Mouse (Mus musculus): ENCODE measurements around the gene Tsc1. TPM values are rescaled to one million over a fixed set of nuclear protein-coding genes. Genes with fewer than 3 reads are reported as not detected.
A peak's percentile ranks its signal among the peaks of the same experiment; 100 is the strongest.

Gene Tsc1
- total RNA-seq, 1 experiment: 14.9 TPM

GRCm38 (mm10) chr2:28621111-28621510 is 19.9 kb upstream of the Tsc1 start:
- TF ChIP-seq ZNF384 (IDR thresholded peaks at IDR 0.05; ENCODE audit: low read depth, low read length) (no peak), HCFC1 (IDR thresholded peaks at IDR 0.05; ENCODE audit: borderline replicate concordance, insufficient read depth, low read length) (no peak), MAFK (IDR thresholded peaks at IDR 0.05; ENCODE audit: insufficient read depth, low read depth, low read length) (no peak), CHD2 (IDR thresholded peaks at IDR 0.05; ENCODE audit: low read depth, low read length) (no peak), ZC3H11A (IDR thresholded peaks at IDR 0.05; ENCODE audit: borderline replicate concordance, low read depth, low read length) (no peak)
- peaks cover 0 to 4% of the 10 kb centered on the region in 2 experiments; a peak in 2 of 4 replicates for H3K4me1 ChIP-seq (ENCODE audit: control insufficient read depth in 2 of 2, insufficient read depth in 2 of 2, low read length in 2 of 2, poor library complexity in 1 of 2)
- in situ Hi-C loops (cut with MboI; ENCODE audit: low sequenced_read_pairs in 2 of 2, unreplicated experiment in 2 of 2): no loop called here
- H3K9ac ChIP-seq (ENCODE audit: insufficient read depth, low read depth, low read length, poor library complexity, severe bottlenecking): no peak overlapping the region
- H3K4me3 ChIP-seq (ENCODE audit: insufficient read depth in 1 of 2, low read depth in 1 of 2, low read length in 2 of 2, poor library complexity in 1 of 2, severe bottlenecking in 1 of 2): no peak overlapping the region
- no peaks in the 10 kb centered on the region for H3K36me3 ChIP-seq (ENCODE audit: control insufficient read depth, insufficient read depth, low read length, poor library complexity, severe bottlenecking)
- no peak overlapping the region for H3K27ac ChIP-seq (ENCODE audit: insufficient read depth, low read depth, low read length, poor library complexity, severe bottlenecking)
- no peaks in the 10 kb centered on the region for H3K9me3 ChIP-seq (ENCODE audit: control insufficient read depth, insufficient read depth, low read depth, low read length)
- DNase-seq (ENCODE audit: low read depth, low spot score): no peak

GRCm38 (mm10) chr2:28621664-28622171 is 19.3 kb upstream of the Tsc1 start, which contains the start of gene Gfi1b:
Gene Gfi1b (minus strand): TSS chr2:28621982.
- in situ Hi-C loops (cut with MboI; ENCODE audit: low sequenced_read_pairs in 2 of 2, unreplicated experiment in 2 of 2): no loop called here
- Histone ChIP-seq H3K27ac (ENCODE audit: insufficient read depth, low read depth, low read length, poor library complexity, severe bottlenecking) (no peak within 1 kb of the TSS), H3K36me3 (ENCODE audit: control insufficient read depth, insufficient read depth, low read length, poor library complexity, severe bottlenecking) (no peaks in the 10 kb centered on the region), H3K9ac (ENCODE audit: insufficient read depth, low read depth, low read length, poor library complexity, severe bottlenecking) (no peak within 1 kb of the TSS), H3K4me1 (ENCODE audit: control insufficient read depth in 2 of 2, insufficient read depth in 2 of 2, low read length in 2 of 2, poor library complexity in 1 of 2) (peaks cover 0 to under 1% of the 10 kb centered on the region in 2 experiments; a peak in 2 of 4 replicates), H3K4me3 (ENCODE audit: insufficient read depth in 1 of 2, low read depth in 1 of 2, low read length in 2 of 2, poor library complexity in 1 of 2, severe bottlenecking in 1 of 2) (no peak within 1 kb of the TSS), H3K9me3 (ENCODE audit: control insufficient read depth, insufficient read depth, low read depth, low read length) (no peaks in the 10 kb centered on the region)
- TF ChIP-seq CHD2 (IDR thresholded peaks at IDR 0.05; ENCODE audit: low read depth, low read length) (no peak), MAFK (IDR thresholded peaks at IDR 0.05; ENCODE audit: insufficient read depth, low read depth, low read length) (no peak), ZNF384 (IDR thresholded peaks at IDR 0.05; ENCODE audit: low read depth, low read length) (no peak), ZC3H11A (IDR thresholded peaks at IDR 0.05; ENCODE audit: borderline replicate concordance, low read depth, low read length) (no peak), HCFC1 (IDR thresholded peaks at IDR 0.05; ENCODE audit: borderline replicate concordance, insufficient read depth, low read length) (no peak)
- no peak for DNase-seq (ENCODE audit: low read depth, low spot score)

- no peak for DNase-seq (ENCODE audit: low read depth, low spot score)
- no peak overlapping the region for H3K27ac ChIP-seq (ENCODE audit: insufficient read depth, low read depth, low read length, poor library complexity, severe bottlenecking)
- in situ Hi-C loops (cut with MboI; ENCODE audit: low sequenced_read_pairs in 2 of 2, unreplicated experiment in 2 of 2): no loop called here
- TF ChIP-seq MAFK (IDR thresholded peaks at IDR 0.05; ENCODE audit: insufficient read depth, low read depth, low read length) (no peak), ZNF384 (IDR thresholded peaks at IDR 0.05; ENCODE audit: low read depth, low read length) (no peak)
- H3K9me3 ChIP-seq (ENCODE audit: control insufficient read depth, insufficient read depth, low read depth, low read length): no peaks in the 10 kb centered on the region
- no peak overlapping the region for H3K4me3 ChIP-seq (ENCODE audit: insufficient read depth in 1 of 2, low read depth in 1 of 2, low read length in 2 of 2, poor library complexity in 1 of 2, severe bottlenecking in 1 of 2)
- H3K9ac ChIP-seq (ENCODE audit: insufficient read depth, low read depth, low read length, poor library complexity, severe bottlenecking): no peak overlapping the region
- H3K4me1 ChIP-seq (ENCODE audit: control insufficient read depth in 2 of 2, insufficient read depth in 2 of 2, low read length in 2 of 2, poor library complexity in 1 of 2): no peaks in the 10 kb centered on the region
- no peaks in the 10 kb centered on the region for H3K36me3 ChIP-seq (ENCODE audit: control insufficient read depth, insufficient read depth, low read length, poor library complexity, severe bottlenecking)
Observed at GRCm38 (mm10) chr2:28622521-28623124, 18.4 kb upstream of the Tsc1 start.

- Histone ChIP-seq H3K9ac (ENCODE audit: insufficient read depth, low read depth, low read length, poor library complexity, severe bottlenecking) (no peak overlapping the region), H3K27ac (ENCODE audit: insufficient read depth, low read depth, low read length, poor library complexity, severe bottlenecking) (no peak overlapping the region), H3K9me3 (ENCODE audit: control insufficient read depth, insufficient read depth, low read depth, low read length) (no peaks in the 10 kb centered on the region), H3K36me3 (ENCODE audit: control insufficient read depth, insufficient read depth, low read length, poor library complexity, severe bottlenecking) (no peaks in the 10 kb centered on the region), H3K4me3 (ENCODE audit: insufficient read depth in 1 of 2, low read depth in 1 of 2, low read length in 2 of 2, poor library complexity in 1 of 2, severe bottlenecking in 1 of 2) (no peak overlapping the region), H3K4me1 (ENCODE audit: control insufficient read depth in 2 of 2, insufficient read depth in 2 of 2, low read length in 2 of 2, poor library complexity in 1 of 2) (no peaks in the 10 kb centered on the region)
- TF ChIP-seq HCFC1 (IDR thresholded peaks at IDR 0.05; ENCODE audit: borderline replicate concordance, insufficient read depth, low read length) (no peak), ZNF384 (IDR thresholded peaks at IDR 0.05; ENCODE audit: low read depth, low read length) (no peak), CHD2 (IDR thresholded peaks at IDR 0.05; ENCODE audit: low read depth, low read length) (no peak), ZC3H11A (IDR thresholded peaks at IDR 0.05; ENCODE audit: borderline replicate concordance, low read depth, low read length) (no peak), MAFK (IDR thresholded peaks at IDR 0.05; ENCODE audit: insufficient read depth, low read depth, low read length) (no peak)
- in situ Hi-C loops (cut with MboI; ENCODE audit: low sequenced_read_pairs in 2 of 2, unreplicated experiment in 2 of 2): no loop called here
- peak; percentile 59 for DNase-seq (ENCODE audit: low read depth, low spot score)
Observed at GRCm38 (mm10) chr2:28624870-28625269, 16.2 kb upstream of the Tsc1 start.

Measured in ES-E14 (cell line).